Mouse (Mus musculus) testis, adult 10 weeks (tissue): ENCODE results near the gene Zfp13. TPM values are rescaled to one million over a fixed set of nuclear protein-coding genes. Genes with fewer than 3 reads are reported as not detected.

ENCODE experiments used
- polyA plus RNA-seq: library from polyadenylated mRNA; stranded (reverse); fragments of 350-450 nt; fragmentation: Illumina TruSeq; extraction: RNeasy Lipid Tissue Mini Kit (QIAGEN cat#74804); gene quantifications from one replicate; pipeline ENCODE4 v1.2.3, GENCODE M21; 2014; ENCODE audit warnings: low read depth, low replicate concordance

Gene Zfp13
- polyA plus RNA-seq: 2.5 TPM

GRCm38 (mm10) chr17:23598582-23599552 lies at the start of gene Zfp13:
Zfp13 (minus strand) TSS chr17:23599487.

GRCm38 (mm10) chr17:23644613-23645495 lies 45.6 kb upstream of the Zfp13 start, which contains the start of gene Mmp25:
Mmp25 (minus strand) TSS chr17:23645277.

GRCm38 (mm10) chr17:23600641-23601622 lies 1.6 kb upstream of the Zfp13 start, which contains the start of gene Zscan10:
Zscan10 (plus strand) TSS chr17:23600856.

GRCm38 (mm10) chr17:23563595-23564367 lies 35.5 kb downstream of the Zfp13 start, which contains the start of gene Zfp213:
Zfp213 (minus strand) TSS chr17:23564238.

Other genes with a start within 250 kb of the Zfp13 start
- gene Vmn2r116, start 214.9 kb downstream of the Zfp13 start, polyA plus RNA-seq: not detected
- not detected for gene Vmn2r117, start 119.8 kb downstream of the Zfp13 start, polyA plus RNA-seq
- gene Zfp213, start 35.2 kb downstream of the Zfp13 start, polyA plus RNA-seq: 0.14 TPM
- 0.41 TPM for gene Zscan10, start 1.4 kb upstream of the Zfp13 start, polyA plus RNA-seq
- gene Mmp25, start 45.8 kb upstream of the Zfp13 start, polyA plus RNA-seq: 0.14 TPM
- gene Bicdl2, start 61.0 kb upstream of the Zfp13 start, polyA plus RNA-seq: not detected
- gene Hcfc1r1, start 74.1 kb upstream of the Zfp13 start, polyA plus RNA-seq: 3.5 TPM
- 1.3 TPM for gene Thoc6, start 74.4 kb upstream of the Zfp13 start, polyA plus RNA-seq
- gene Tnfrsf12a, start 78.0 kb upstream of the Zfp13 start, polyA plus RNA-seq: not detected
- not detected for gene Cldn6, start 79.8 kb upstream of the Zfp13 start, polyA plus RNA-seq
- gene Cldn9, start 84.5 kb upstream of the Zfp13 start, polyA plus RNA-seq: not detected
- gene 1520401A03Rik, start 123.3 kb upstream of the Zfp13 start, polyA plus RNA-seq: 0.87 TPM
- 1.9 TPM for gene Pkmyt1, start 126.8 kb upstream of the Zfp13 start, polyA plus RNA-seq
- gene Paqr4, start 141.4 kb upstream of the Zfp13 start, polyA plus RNA-seq: not detected
- gene Kremen2, start 146.3 kb upstream of the Zfp13 start, polyA plus RNA-seq: not detected
- gene Flywch1, start 172.1 kb upstream of the Zfp13 start, polyA plus RNA-seq: 7.3 TPM
- gene Flywch2, start 186.6 kb upstream of the Zfp13 start, polyA plus RNA-seq: 1.9 TPM
- gene Srrm2, start 191.0 kb upstream of the Zfp13 start, polyA plus RNA-seq: 89.6 TPM
- gene Elob, start 229.6 kb upstream of the Zfp13 start, polyA plus RNA-seq: 40.8 TPM
- not detected for gene Prss33, start 236.6 kb upstream of the Zfp13 start, polyA plus RNA-seq
- not detected for gene Prss32, start 244.4 kb upstream of the Zfp13 start, polyA plus RNA-seq
- gene Prss41, start 244.7 kb upstream of the Zfp13 start, polyA plus RNA-seq: 2.3 TPM